Mouse (Mus musculus) forebrain, postnatal 0 days (tissue): ENCODE data around the gene Aip. TPM values are rescaled to one million over a fixed set of nuclear protein-coding genes. Genes with fewer than 3 reads are reported as not detected.

Experiments used
- ATAC-seq: fragments of 200-750 bp; cut with Nextera tagmentation; 2 replicates; pipeline ENCODE4 v1.8.0; 2017; ENCODE audit warnings: mild to moderate bottlenecking, moderate library complexity
- DNase-seq: peaks from one replicate; pipeline ENCODE4 v3.0.0-alpha.2; 2015
- H3K27ac ChIP-seq: fragments of 300-500 bp; sonication (generic); 2 replicates; pipeline ENCODE4 v1.5.1; 2014; ENCODE audit warnings: low read depth, mild to moderate bottlenecking, antibody characterized with exemption, low read length, moderate library complexity, mixed read lengths
- H3K27me3 ChIP-seq: fragments of 300-500 bp; sonication (generic); 2 replicates; pipeline ENCODE4 v1.6.1; 2014; ENCODE audit warnings: mild to moderate bottlenecking, low read length, mixed read lengths; ENCODE audit not compliant: insufficient read depth
- H3K36me3 ChIP-seq: fragments of 300-500 bp; sonication (generic); 2 replicates; pipeline ENCODE4 v1.6.1; 2014; ENCODE audit warnings: mild to moderate bottlenecking, moderate library complexity; ENCODE audit not compliant: insufficient read depth
- H3K4me1 ChIP-seq: fragments of 300-500 bp; sonication (generic); 2 replicates; pipeline ENCODE4 v1.6.1; 2014; ENCODE audit warnings: antibody characterized with exemption; ENCODE audit not compliant: insufficient read depth
- H3K4me2 ChIP-seq: fragments of 300-500 bp; sonication (generic); 2 replicates; pipeline ENCODE4 v1.6.1; 2014; ENCODE audit warnings: low read depth, mild to moderate bottlenecking, moderate library complexity
- H3K4me3 ChIP-seq: fragments of 300-500 bp; sonication (generic); 2 replicates; pipeline ENCODE4 v1.5.1; 2014; ENCODE audit warnings: low read depth, low read length, mixed read lengths
- H3K9ac ChIP-seq: fragments of 300-500 bp; sonication (generic); 2 replicates; pipeline ENCODE4 v1.6.1; 2014; ENCODE audit warnings: mild to moderate bottlenecking
- H3K9me3 ChIP-seq: fragments of 300-500 bp; sonication (generic); 2 replicates; pipeline ENCODE4 v1.6.1; 2016; ENCODE audit warnings: low read length
- CTCF ChIP-seq: sonication (generic); IDR thresholded peaks from 2 replicates; pipeline ENCODE4 v1.5.1; 2016; ENCODE audit warnings: antibody characterized with exemption, control low read depth, low read depth
- WGBS: fragments of 180-500 bp; shearing (Covaris S2); extraction: QIAGEN DNeasy Blood & Tissue Kit; methylation state at CpG from one replicate; pipeline ENCODE4 v1.1.7; 2014; 5-methylcytosine and 5-hydroxymethylcytosine counted together
- polyA plus RNA-seq: library from polyadenylated mRNA; unstranded; fragments of >200 nt; fragmentation: Nextera tagmentation; extraction: Ambion mirVana; gene quantifications from 2 replicates; pipeline ENCODE4 v1.2.1, GENCODE M21; 2015
- total RNA-seq: library from RNA; depleted of rRNA; stranded (reverse); fragments of >200 nt; gene quantifications from 2 replicates; pipeline ENCODE4 v1.2.3, GENCODE M21; 2014

The Aip gene
- total and polyA plus RNA-seq, 2 experiments from 2014 or later = 25.8 to 86.2 TPM

DNA sequence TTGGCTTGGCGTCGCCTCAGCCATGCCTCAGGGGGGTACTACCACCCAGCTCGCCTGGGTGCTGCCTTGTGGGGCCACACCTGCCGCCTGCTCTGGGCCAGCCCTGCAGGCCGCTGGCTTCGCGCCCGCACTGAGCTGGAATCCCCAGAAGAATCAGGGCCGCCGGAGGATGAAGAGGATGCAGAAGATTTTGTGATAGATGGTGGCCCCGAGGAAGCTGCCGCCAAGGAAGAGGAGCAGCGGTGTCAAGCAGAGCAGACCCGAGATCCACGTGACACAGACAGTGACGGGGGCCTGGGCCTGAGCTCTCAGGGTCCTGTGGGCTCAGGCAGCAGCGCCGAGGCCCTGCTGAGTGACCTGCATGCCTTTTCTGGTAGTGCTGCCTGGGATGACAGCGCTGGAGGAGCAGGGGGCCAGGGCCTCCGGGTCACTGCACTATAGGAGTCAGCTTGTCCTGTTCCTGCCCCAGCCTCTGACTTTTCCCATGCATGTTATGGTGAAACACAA, 30.5 kb upstream of the Aip start:
- no peak for TF ChIP-seq CTCF
- Histone ChIP-seq H3K4me3 (no peak overlapping the region), H3K27me3 (no peaks in the 10 kb centered on the region), H3K4me2 (no peak overlapping the region), H3K27ac (no peak overlapping the region), H3K36me3 (peaks cover 54% of the 10 kb centered on the region), H3K9me3 (no peaks in the 10 kb centered on the region), H3K9ac (no peak overlapping the region), H3K4me1 (no peaks in the 10 kb centered on the region)
- DNase-seq (no peak), ATAC-seq (no peak)
- WGBS = 67% methylated on average over 20 of the region's 20 CpGs

DNA sequence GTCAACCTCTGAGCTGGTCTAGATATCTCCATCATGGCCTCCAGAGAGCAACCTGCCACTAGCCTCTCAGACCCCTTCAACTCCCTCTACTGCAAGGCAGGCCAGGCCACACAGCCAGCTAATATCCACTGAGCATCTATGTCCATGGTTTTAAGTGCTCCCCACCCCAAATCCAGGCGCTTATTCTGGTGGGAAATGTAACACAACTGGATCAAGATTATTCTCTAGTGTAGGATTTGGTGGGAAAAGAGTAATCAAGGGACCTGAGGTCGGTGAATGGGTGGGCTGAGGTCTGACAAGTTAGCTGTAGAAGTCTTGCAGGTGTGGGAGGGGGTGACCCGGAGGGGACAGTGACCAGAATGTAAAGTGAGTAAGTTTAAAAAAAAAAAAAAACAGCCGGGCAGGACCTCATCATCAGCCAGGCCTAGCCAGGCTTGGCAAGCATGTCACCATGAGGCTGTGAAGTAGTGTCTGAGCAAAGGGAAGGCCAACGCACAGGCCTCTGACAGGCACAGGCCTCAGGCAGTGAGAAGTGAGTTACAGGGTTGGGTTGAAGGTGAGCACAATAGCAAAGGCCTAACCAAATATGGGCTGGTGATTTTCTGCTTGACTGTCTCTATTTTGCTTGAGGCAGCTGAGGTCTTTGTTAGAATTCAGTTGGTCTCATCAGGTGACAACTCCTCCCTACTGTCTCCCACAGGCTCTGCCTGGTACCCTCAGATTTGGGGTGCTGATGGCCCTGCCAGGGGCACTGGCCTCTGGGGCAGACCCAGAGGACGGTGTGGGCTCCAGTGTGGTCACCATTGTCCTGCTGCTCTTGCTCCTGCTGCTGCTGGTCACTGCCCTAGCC, 29.8 kb upstream of the Aip start:
- peaks cover 55% of the 10 kb centered on the region for H3K36me3 ChIP-seq
- TF ChIP-seq CTCF = no peak
- 66% methylated on average over 6 of the region's 6 CpGs for WGBS

DNA sequence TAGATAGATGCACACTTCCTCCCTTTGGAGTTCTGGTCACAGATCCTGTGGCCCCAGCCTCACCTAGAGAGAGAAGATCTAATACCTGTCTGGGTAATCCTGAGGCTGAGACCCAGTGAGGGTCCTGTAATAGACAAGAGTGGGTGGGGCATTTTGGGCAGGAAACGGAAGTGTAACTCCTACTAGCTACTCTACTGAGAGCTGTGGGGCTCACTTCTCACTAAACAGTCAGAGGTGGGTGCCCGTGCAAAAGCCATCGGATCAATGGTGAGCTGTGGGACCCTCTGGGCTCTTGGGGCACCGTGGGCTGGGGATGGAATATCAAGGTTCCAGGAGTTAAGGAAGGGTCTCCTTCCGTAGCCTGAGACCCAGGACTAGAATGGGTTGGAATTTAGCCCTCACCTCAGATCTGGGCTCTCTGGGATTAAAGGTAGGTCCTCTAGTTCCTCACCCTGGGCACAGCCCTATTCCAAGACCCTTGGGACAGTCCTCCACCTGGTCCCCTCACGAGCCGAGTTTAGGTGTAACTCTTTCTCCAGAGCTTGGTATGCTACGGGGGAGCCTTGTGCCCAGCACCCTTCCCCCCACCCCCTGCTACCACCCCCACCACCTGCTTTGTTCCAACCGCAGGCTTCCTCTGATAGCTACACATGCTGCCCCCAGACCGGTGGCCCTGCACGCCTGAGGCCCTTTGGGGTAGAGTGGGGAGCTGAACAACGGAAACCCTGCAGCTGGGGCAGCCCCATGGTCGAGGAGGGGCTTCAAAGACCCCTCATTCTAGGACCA, 29.0 kb upstream of the Aip start:
- no peak overlapping the region for H3K4me3 ChIP-seq
- TF ChIP-seq CTCF = no peak
- H3K4me2 ChIP-seq = no peak overlapping the region
- no peaks in the 10 kb centered on the region for H3K4me1 ChIP-seq
- DNase-seq (no peak), ATAC-seq (no peak)
- no peaks in the 10 kb centered on the region for H3K9me3 ChIP-seq
- H3K27ac ChIP-seq = no peak overlapping the region
- H3K9ac ChIP-seq = no peak overlapping the region
- H3K27me3 ChIP-seq = no peaks in the 10 kb centered on the region
- 78% methylated on average over 13 of the region's 13 CpGs for WGBS
- H3K36me3 ChIP-seq = peaks cover 56% of the 10 kb centered on the region

More for the DNA sequence above, 29.8 kb upstream of the Aip start:
- Histone ChIP-seq H3K9ac (no peak overlapping the region), H3K4me2 (no peak overlapping the region), H3K27ac (no peak overlapping the region), H3K27me3 (no peaks in the 10 kb centered on the region), H3K4me1 (no peaks in the 10 kb centered on the region), H3K9me3 (no peaks in the 10 kb centered on the region), H3K4me3 (no peak overlapping the region)
- no peak for ATAC-seq
- DNase-seq = no peak

- DNase-seq (no peak), ATAC-seq (no peak)
- Histone ChIP-seq H3K4me1 (0 out of 2 replicates have a peak, but pooled peaks cover 8% of the 10 kb centered on the region), H3K27me3 (no peaks in the 10 kb centered on the region), H3K4me2 (no peak within 1 kb of the TSS), H3K4me3 (no peak within 1 kb of the TSS), H3K9ac (no peak within 1 kb of the TSS), H3K36me3 (peaks cover 42% of the 10 kb centered on the region), H3K9me3 (no peaks in the 10 kb centered on the region), H3K27ac (no peak within 1 kb of the TSS)
- 76% methylated on average over 11 of the region's 11 CpGs for WGBS
- TF ChIP-seq CTCF = no peak
Observed at GRCm38 (mm10) chr19:4153232-4153654, 27.6 kb upstream of the Aip start, which contains the start of gene Ptprcap. TSS of gene Ptprcap (plus strand) at chr19:4153604.

- no peak for TF ChIP-seq CTCF
- H3K36me3 ChIP-seq = peaks cover 36% of the 10 kb centered on the region
- no peak overlapping the region for H3K9ac ChIP-seq
- H3K9me3 ChIP-seq = no peaks in the 10 kb centered on the region
- H3K27me3 ChIP-seq = no peaks in the 10 kb centered on the region
- no peak for DNase-seq
- no peak overlapping the region for H3K4me2 ChIP-seq
- 93% methylated on average over 8 of the region's 8 CpGs for WGBS
- no peak overlapping the region for H3K27ac ChIP-seq
- H3K4me3 ChIP-seq = no peak overlapping the region
- ATAC-seq = no peak
- peaks cover 8% of the 10 kb centered on the region; the same call in 1 of the 2 replicates for H3K4me1 ChIP-seq
Observed at GRCm38 (mm10) chr19:4152445-4153231, 27.0 kb upstream of the Aip start.

GRCm38 (mm10) chr19:4151898-4152297, 26.2 kb upstream of the Aip start:
- no peak for DNase-seq
- ATAC-seq = no peak
- H3K27ac ChIP-seq = no peak overlapping the region
- H3K9ac ChIP-seq = no peak overlapping the region
- peaks cover 8% of the 10 kb centered on the region; the same call in 1 of the 2 replicates for H3K4me1 ChIP-seq
- H3K36me3 ChIP-seq = peaks cover 30% of the 10 kb centered on the region
- no peaks in the 10 kb centered on the region for H3K27me3 ChIP-seq
- no peak for TF ChIP-seq CTCF
- no peak overlapping the region for H3K4me3 ChIP-seq
- H3K9me3 ChIP-seq = no peaks in the 10 kb centered on the region
- H3K4me2 ChIP-seq = no peak overlapping the region
- 87% methylated on average over 5 of the region's 5 CpGs for WGBS
